Mouse (Mus musculus) R1 (cell line): ENCODE data around the gene Psmb8.

Experiments
- DNase-seq: peaks from one replicate; pipeline ENCODE4 v3.0.0-alpha.2; 2018; ENCODE audit warnings: low read depth, low spot score

The Psmb8 gene

GRCm38 (mm10) chr17:34192852-34193251 lies 4.7 kb upstream of the Psmb8 start:
- DNase-seq, result peak; percentile 67

- DNase-seq, result no peak
Measured at GRCm38 (mm10) chr17:34193468-34193867, 4.1 kb upstream of the Psmb8 start.

- no peak for DNase-seq
Measured at GRCm38 (mm10) chr17:34194723-34195122, 2.8 kb upstream of the Psmb8 start.

GRCm38 (mm10) chr17:34196491-34196890 lies 1.0 kb upstream of the Psmb8 start:
- DNase-seq, result no peak

GRCm38 (mm10) chr17:34197904-34198520 lies 491 bp downstream of the Psmb8 start:
- DNase-seq, result no peak

GRCm38 (mm10) chr17:34198521-34198912 lies 996 bp downstream of the Psmb8 start:
- no peak for DNase-seq

GRCm38 (mm10) chr17:34199050-34199619 lies 1.6 kb downstream of the Psmb8 start:
- DNase-seq, result no peak

- DNase-seq, result no peak
Measured at GRCm38 (mm10) chr17:34200047-34200446, 2.5 kb downstream of the Psmb8 start.

- no peak for DNase-seq
Measured at GRCm38 (mm10) chr17:34200772-34201505, 3.4 kb downstream of the Psmb8 start.

- DNase-seq, result no peak
Measured at GRCm38 (mm10) chr17:34201506-34202055, 4.1 kb downstream of the Psmb8 start.

- DNase-seq, result no peak
Measured at GRCm38 (mm10) chr17:34202760-34203442, 5.4 kb downstream of the Psmb8 start.

- DNase-seq, result no peak
Measured at GRCm38 (mm10) chr17:34203444-34203843, 5.9 kb downstream of the Psmb8 start, which contains the start of gene Tap2. TSS of gene Tap2 (plus strand) at chr17:34203527.

GRCm38 (mm10) chr17:34204303-34205010 lies 6.9 kb downstream of the Psmb8 start:
- DNase-seq, result peak; percentile 66

- DNase-seq, result no peak
Measured at GRCm38 (mm10) chr17:34205021-34205745, 7.7 kb downstream of the Psmb8 start.

GRCm38 (mm10) chr17:34205746-34206176 lies 8.2 kb downstream of the Psmb8 start:
- DNase-seq, result peak; percentile 65

- no peak for DNase-seq
Measured at GRCm38 (mm10) chr17:34206731-34207130, 9.2 kb downstream of the Psmb8 start.

- DNase-seq, result no peak
Measured at GRCm38 (mm10) chr17:34207456-34207855, 9.9 kb downstream of the Psmb8 start.

GRCm38 (mm10) chr17:34207866-34208265 lies 10.3 kb downstream of the Psmb8 start:
- DNase-seq, result no peak

- no peak for DNase-seq
Measured at GRCm38 (mm10) chr17:34208421-34208820, 10.9 kb downstream of the Psmb8 start.

GRCm38 (mm10) chr17:34209680-34210079 lies 12.2 kb downstream of the Psmb8 start:
- DNase-seq, result peak; percentile 53

- DNase-seq, result no peak
Measured at GRCm38 (mm10) chr17:34210599-34210998, 13.1 kb downstream of the Psmb8 start.
